Mouse (Mus musculus) left cerebral cortex, postnatal 36 days (tissue): ENCODE measurements around the gene Nek3. TPM values are rescaled to one million over a fixed set of nuclear protein-coding genes. Genes with fewer than 3 reads are reported as not detected.
"Not testable (repeated sequence)": the region's sequence is repeated elsewhere in the genome, so short reads cannot be mapped to it uniquely, and the experiment has no call there.

Source experiments
- DNase-seq, 2 experiments: peaks; one replicate each; pipeline ENCODE4 v3.0.0; 2021 to 2022; ENCODE audit warnings: low spot score in 2 of 2, mixed read lengths in 1 of 2
- intact Hi-C: fragments of 180-260 bp; cut with DNase I; formaldehyde crosslinking; loops from one replicate; pipeline ENCODE4 v1.15.1; 2025
- total RNA-seq, 2 experiments: library from RNA; stranded (reverse); gene quantifications; 2 replicates each; pipeline ENCODE4 v1.2.3; 2021

The Nek3 gene
- total RNA-seq, 2 experiments from 2014 or later = 1.7 to 2.2 TPM

- DNase-seq = no peak
- intact Hi-C loops = no loop called here
Measured at GRCm38 (mm10) chr8:22147706-22148366, 18.4 kb downstream of the Nek3 start.

- intact Hi-C loops = no loop called here
Measured at GRCm38 (mm10) chr8:22145831-22146230, 20.4 kb downstream of the Nek3 start.

GRCm38 (mm10) chr8:22143764-22144491 lies 22.3 kb downstream of the Nek3 start:
- no peak for DNase-seq
- intact Hi-C loops = no loop called here

More at GRCm38 (mm10) chr8:22145831-22146230, 20.4 kb downstream of the Nek3 start:
- no peak for DNase-seq

- no peak for DNase-seq
- intact Hi-C loops = no loop called here
Measured at GRCm38 (mm10) chr8:22142592-22142991, 23.6 kb downstream of the Nek3 start.

- intact Hi-C loops = no loop called here
- DNase-seq = no peak
Measured at GRCm38 (mm10) chr8:22141836-22142385, 24.3 kb downstream of the Nek3 start.

GRCm38 (mm10) chr8:22136462-22136861 lies 29.8 kb downstream of the Nek3 start:
- intact Hi-C loops, DNase-seq: not testable (repeated sequence)

- intact Hi-C loops = no loop called here
- DNase-seq = no peak
Measured at GRCm38 (mm10) chr8:22134750-22135135, 31.5 kb downstream of the Nek3 start.

- DNase-seq = no peak
- intact Hi-C loops = no loop called here
Measured at GRCm38 (mm10) chr8:22134078-22134749, 32.0 kb downstream of the Nek3 start.

- no peak for DNase-seq
- intact Hi-C loops = no loop called here
Measured at GRCm38 (mm10) chr8:22132062-22132461, 34.2 kb downstream of the Nek3 start.

GRCm38 (mm10) chr8:22124220-22125152 lies 41.7 kb downstream of the Nek3 start, which contains the start of gene Nek5:
Nek5 (minus strand) TSS chr8:22125053.
- intact Hi-C loops = no loop called here
- no peak for DNase-seq

- DNase-seq = no peak
- intact Hi-C loops = no loop called here
Measured at GRCm38 (mm10) chr8:22107020-22107419, 59.2 kb downstream of the Nek3 start.

GRCm38 (mm10) chr8:22091568-22091967 lies 74.7 kb downstream of the Nek3 start:
- intact Hi-C loops = no loop called here
- no peak for DNase-seq

- no peak for DNase-seq
- intact Hi-C loops = no loop called here
Measured at GRCm38 (mm10) chr8:22089226-22089625, 77.0 kb downstream of the Nek3 start.

- intact Hi-C loops = no loop called here
- DNase-seq = no peak
Measured at GRCm38 (mm10) chr8:22079313-22080007, 86.8 kb downstream of the Nek3 start.

Other genes starting within 250 kb of the Nek3 start
- not detected for gene Defb15, start 233.7 kb downstream of the Nek3 start, total RNA-seq
- gene Defb35, start 228.1 kb downstream of the Nek3 start, total RNA-seq = not detected
- not detected for gene Defb13, start 219.7 kb downstream of the Nek3 start, total RNA-seq
- not detected for gene Fam90a1a, start 207.7 kb downstream of the Nek3 start, total RNA-seq
- gene Ccdc70, start 196.7 kb downstream of the Nek3 start, total RNA-seq = not detected
- gene Atp7b, start 106.1 kb downstream of the Nek3 start, total RNA-seq = 1 to 10 TPM; 1.7 to 1.9 TPM
- 10 to 100 TPM; 30.7 to 35.7 TPM for gene Alg11, start 105.7 kb downstream of the Nek3 start, total RNA-seq
- not detected for gene Nek5, start 41.4 kb downstream of the Nek3 start, total RNA-seq
- gene Ckap2, start 19.4 kb upstream of the Nek3 start, total RNA-seq = under 1 TPM; 0.62 to 0.86 TPM
- gene Vps36, start 26.4 kb upstream of the Nek3 start, total RNA-seq = 10 to 100 TPM; 24.9 to 28.1 TPM
- 1 to 10 TPM; 3.4 to 3.9 TPM for gene Thsd1, start 60.9 kb upstream of the Nek3 start, total RNA-seq
- not detected for gene Tpte, start 117.0 kb upstream of the Nek3 start, total RNA-seq
- 10 to 100 TPM; 11.7 to 12.7 TPM for gene Slc25a15, start 232.2 kb upstream of the Nek3 start, total RNA-seq
- gene Mrps31, start 244.9 kb upstream of the Nek3 start, total RNA-seq = 10 to 100 TPM; 22.4 to 22.8 TPM